Mouse (Mus musculus) neural tube, embryonic 10.5 days (tissue): ENCODE measurements around the gene Eipr1.
A peak's percentile ranks its signal among the peaks of the same experiment; 100 is the strongest.

ENCODE experiments used
- DNase-seq: peaks from one replicate; pipeline ENCODE4 v3.0.0-alpha.2; 2017; ENCODE audit warnings: low spot score; ENCODE audit errors: extremely low spot score

Gene Eipr1

GRCm38 (mm10) chr12:28817427-28817752, 65.8 kb downstream of the Eipr1 start:
- DNase-seq = peak; percentile 64

- DNase-seq = no peak
Measured at GRCm38 (mm10) chr12:28817891-28818290, 66.3 kb downstream of the Eipr1 start.

GRCm38 (mm10) chr12:28823518-28823917, 71.9 kb downstream of the Eipr1 start:
- DNase-seq = no peak

DNA sequence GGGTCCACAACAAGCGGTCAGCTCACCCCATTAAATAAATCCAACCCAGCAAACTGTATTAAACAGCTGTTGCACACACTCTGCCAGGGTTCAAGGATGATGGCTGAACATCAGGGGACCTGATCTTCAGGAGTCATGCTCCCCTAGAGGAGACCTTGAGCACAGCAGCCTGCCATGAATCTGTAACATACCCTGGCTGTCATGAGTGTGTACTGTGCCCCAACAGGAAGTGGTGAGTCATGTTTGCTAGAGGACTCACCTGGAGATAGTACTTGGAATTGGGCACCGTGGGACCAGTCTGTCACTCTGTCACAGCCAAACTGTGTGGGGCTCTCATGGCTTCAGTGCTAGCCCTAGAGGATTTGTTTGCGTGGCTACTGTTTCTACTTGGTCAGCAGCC, 77.9 kb downstream of the Eipr1 start:
- no peak for DNase-seq

DNA sequence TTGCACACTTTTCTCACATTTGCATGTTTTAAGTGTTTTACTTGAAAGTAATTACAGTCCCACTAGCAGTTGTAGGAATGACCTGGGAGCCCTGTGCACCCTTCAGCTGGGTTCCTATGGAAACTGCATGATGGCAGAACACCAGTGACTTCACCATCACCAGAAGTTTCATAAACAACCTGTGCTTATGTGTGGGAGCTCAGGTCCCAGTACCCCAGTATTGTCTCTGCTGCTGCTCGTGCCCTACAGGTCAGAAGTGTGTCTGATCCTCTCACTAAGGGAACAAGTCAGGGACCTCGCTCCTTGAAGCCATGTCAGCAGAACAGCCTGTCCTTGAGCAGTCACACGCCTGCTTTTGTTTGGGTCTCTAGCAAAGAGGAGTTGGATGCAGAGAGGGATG, 78.9 kb downstream of the Eipr1 start:
- no peak for DNase-seq

GRCm38 (mm10) chr12:28831066-28831733, 79.6 kb downstream of the Eipr1 start:
- DNase-seq = peak; percentile 52

DNA sequence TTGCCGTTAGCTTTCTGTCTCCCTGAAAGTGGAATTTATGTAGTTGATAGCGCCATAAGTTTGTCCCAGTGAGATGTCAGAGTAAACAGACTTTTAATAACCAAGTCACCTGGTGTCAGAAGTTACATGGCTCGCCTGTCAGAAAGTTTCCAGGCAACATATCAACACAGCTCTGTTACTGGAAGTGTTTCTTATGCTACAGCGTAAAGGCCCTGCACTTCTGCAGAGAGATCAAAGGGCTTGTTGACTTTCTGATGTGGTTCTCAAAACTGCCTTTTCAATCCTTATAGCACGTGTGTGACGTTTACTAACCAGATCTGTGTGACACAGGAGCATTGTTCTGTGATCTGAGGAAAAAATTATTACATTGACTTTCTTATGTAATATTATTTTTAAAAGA, 82.7 kb downstream of the Eipr1 start:
- DNase-seq = no peak

DNA sequence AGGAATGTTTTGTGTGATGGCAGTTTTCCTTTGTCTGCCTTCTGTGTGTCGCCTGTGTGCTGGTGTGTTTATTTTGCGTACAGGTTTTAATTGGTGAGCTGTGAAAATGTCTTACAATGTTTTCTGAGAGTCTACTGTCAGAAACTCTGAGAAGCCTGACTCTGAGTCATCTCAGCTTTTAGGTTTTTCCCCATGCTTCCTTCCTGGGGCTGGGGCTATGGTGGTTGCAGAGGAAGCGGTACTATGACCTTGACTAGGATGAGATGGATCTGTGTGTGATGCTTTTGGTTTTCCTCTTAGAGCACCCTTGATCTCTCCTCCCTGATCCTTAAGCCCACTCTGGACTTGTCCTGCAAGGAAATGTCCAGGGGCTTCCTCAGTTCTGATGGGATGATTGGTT, 84.1 kb downstream of the Eipr1 start:
- no peak for DNase-seq

GRCm38 (mm10) chr12:28838268-28838667, 86.7 kb downstream of the Eipr1 start:
- DNase-seq = no peak

GRCm38 (mm10) chr12:28838971-28839370, 87.4 kb downstream of the Eipr1 start:
- DNase-seq = no peak

DNA sequence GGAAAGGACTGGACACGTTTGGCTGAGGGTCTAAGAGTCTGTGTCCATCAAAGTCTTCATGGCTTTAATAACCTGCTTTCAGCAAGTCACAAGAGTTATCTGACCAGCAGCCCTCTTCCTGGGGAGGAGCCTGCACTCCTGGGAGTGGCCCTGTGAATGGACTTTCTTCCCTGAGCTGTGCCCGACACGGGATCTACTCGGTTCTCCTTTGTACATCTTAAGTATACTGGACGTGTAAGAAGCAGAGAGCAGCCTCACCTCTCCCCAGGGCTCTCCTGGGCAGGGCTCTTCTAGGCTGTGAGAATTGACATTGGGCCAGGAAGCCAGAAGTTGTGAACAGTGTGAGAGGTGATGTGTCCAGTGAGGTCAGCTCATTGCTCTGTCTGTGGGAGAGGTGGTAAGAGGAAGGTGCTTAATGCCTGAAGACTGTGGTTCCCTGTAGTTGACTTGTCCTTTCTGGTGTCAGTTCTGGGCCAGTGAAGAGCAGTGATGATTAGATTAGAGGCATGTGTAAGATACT, 89.6 kb downstream of the Eipr1 start:
- no peak for DNase-seq

- DNase-seq = no peak
Measured at GRCm38 (mm10) chr12:28845811-28846210, 94.2 kb downstream of the Eipr1 start.

DNA sequence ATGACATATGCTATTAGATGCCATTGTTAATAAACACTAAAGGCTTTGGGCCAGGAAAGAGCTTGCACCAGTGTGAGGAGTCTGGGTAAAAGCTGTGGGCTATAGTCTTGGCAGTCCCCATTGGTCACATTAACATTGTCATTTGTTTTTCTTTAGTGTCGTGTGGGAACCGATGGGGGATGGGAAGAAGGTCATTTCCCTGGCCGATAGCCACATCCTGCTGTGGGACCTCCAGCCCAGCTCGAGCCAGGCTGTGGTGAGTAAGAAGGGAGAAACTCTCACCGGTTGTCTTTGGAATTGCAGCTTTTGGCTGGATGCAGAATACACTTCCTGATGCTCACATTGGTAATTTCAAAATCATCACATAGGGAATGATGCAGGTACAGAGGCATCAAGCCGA, 95.8 kb downstream of the Eipr1 start:
- DNase-seq = no peak

- DNase-seq = no peak
Measured at GRCm38 (mm10) chr12:28848726-28849612, 97.4 kb downstream of the Eipr1 start.

GRCm38 (mm10) chr12:28859495-28860263, 108.1 kb downstream of the Eipr1 start:
- no peak for DNase-seq

- DNase-seq = peak; percentile 40
Measured at GRCm38 (mm10) chr12:28860264-28860560, 108.6 kb downstream of the Eipr1 start.

DNA sequence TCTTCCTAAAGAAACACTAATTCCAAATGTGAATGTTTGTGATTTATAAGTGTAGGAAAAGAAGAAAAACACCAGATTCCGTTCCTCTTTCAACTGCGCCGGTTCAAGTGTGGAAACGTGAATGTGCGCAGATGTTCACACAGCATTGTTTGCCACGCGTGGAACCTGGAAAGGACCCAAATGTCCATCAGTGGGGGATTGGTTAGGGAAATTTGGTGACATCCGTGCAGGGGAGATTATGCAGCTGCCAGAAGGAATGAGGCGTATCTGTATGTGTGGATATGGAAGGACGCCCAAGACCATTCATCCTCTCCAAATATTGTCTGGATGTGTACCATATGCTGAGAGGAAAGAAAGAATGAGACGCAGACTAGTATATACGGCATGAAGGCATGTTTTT, 111.7 kb downstream of the Eipr1 start:
- DNase-seq = no peak

DNA sequence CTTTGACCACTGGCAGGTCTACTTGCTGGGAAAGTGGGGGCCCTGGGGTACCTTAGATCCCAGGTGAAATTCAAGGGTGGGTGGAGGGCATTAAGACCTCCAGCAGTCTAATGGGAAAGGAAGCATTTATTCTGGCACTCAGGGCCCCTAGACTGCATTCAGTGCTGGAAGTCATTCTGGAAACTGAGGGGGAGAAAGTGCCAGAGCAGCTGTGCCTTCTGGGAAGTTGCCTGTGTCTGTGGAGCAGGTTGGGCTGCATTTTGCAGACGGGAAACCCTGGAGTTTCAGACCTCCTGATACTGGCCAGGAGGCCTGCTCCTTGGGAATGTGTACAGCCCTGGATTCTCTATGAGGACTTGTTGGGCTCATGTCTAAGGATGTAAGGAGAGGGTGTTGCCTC, 114.5 kb downstream of the Eipr1 start:
- no peak for DNase-seq

DNA sequence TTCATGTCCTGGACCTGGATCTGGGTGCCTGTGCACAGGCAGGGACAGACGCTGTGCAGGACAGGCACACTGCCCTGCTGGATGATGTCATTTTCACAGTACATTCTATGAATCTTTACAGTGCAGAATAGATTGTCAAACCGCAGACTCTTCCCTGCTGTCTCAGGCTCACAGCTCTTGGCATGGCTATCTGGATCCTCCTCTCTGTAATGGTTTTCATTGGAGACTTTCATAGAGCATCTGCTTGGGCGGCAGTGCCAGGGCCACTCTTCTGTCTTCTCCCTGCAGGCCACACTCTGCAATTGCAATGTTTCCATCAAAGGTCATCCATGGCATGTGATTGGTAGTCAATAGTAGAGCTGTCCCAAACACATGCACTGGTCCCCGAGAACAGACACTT, 117.2 kb downstream of the Eipr1 start:
- DNase-seq = no peak

- DNase-seq = no peak
Measured at GRCm38 (mm10) chr12:28872271-28872670, 120.7 kb downstream of the Eipr1 start.

GRCm38 (mm10) chr12:28874781-28875251, 123.2 kb downstream of the Eipr1 start:
- no peak for DNase-seq

GRCm38 (mm10) chr12:28875471-28875870, 123.9 kb downstream of the Eipr1 start:
- no peak for DNase-seq
